Comparison of ENCODE assay signal across 8 mouse cellular contexts in genomic region chr5:123507936-123508723, GRCm38 (mm10). TPM values are rescaled to one million over a fixed set of nuclear protein-coding genes. Genes with fewer than 3 reads are reported as not detected.
DNase-seq lines count a peak whose midpoint lies in the region; ATAC-seq and TF ChIP-seq lines count a peak whose summit lies in the region.

No protein-coding gene starts in this region.

- no peak for TF ChIP-seq CTCF in G1E (IDR thresholded peaks at IDR 0.05; ENCODE audit: low read depth, low read length)
- peak; percentile 50 for TF ChIP-seq CTCF in lung, embryonic 14.5 days (IDR thresholded peaks at IDR 0.05; ENCODE audit: low read depth)

- peak overlapping the region; percentile 77 for H3K9ac ChIP-seq in forebrain, embryonic 13.5 days
- peak overlapping the region; percentile 48 for H3K9ac ChIP-seq in lung, embryonic 14.5 days

- H3K4me2 ChIP-seq in forebrain, embryonic 13.5 days: peak overlapping the region; percentile 86
- H3K4me2 ChIP-seq in lung, embryonic 14.5 days: peak overlapping the region; percentile 89

- peak overlapping the region; percentile 63; the same call in 1 of the 2 replicates for H3K4me3 ChIP-seq in G1E (ENCODE audit: low read depth, low read length)
- H3K4me3 ChIP-seq in forebrain, embryonic 13.5 days: peak overlapping the region; percentile 65
- H3K4me3 ChIP-seq in lung, embryonic 14.5 days (ENCODE audit: low read depth, low read length): peak overlapping the region; percentile 52

- DNase-seq in G1E (ENCODE audit: low spot score): peak; percentile 36
- peak; percentile 76 to 84 for DNase-seq in heart, postnatal 14 days
- DNase-seq in layer of hippocampus, adult 18-20 months (ENCODE audit: low spot score in 2 of 2): peak; percentile 67 to 86
- DNase-seq in lung, embryonic 14.5 days: peak; percentile 96
- peak; percentile 40 for DNase-seq in ovary, postnatal 10 days (ENCODE audit: low spot score)
- DNase-seq in thymus, postnatal 0 days (ENCODE audit: low spot score): peak; percentile 94

- H3K9me3 ChIP-seq in G1E (replicated peaks): no peaks in the 10 kb centered on the region
- H3K9me3 ChIP-seq in forebrain, embryonic 13.5 days (replicated peaks): no peaks in the 10 kb centered on the region
- no peaks in the 10 kb centered on the region for H3K9me3 ChIP-seq in lung, embryonic 14.5 days (ENCODE audit: low read depth, low read length)

- ATAC-seq in G1E (ENCODE audit: extremely low read depth, insufficient number of reproducible peaks, low FRiP score, poor library complexity, severe bottlenecking): peak; percentile 28
- ATAC-seq in cerebellum, adult (ENCODE audit: insufficient number of reproducible peaks, low FRiP score, low TSS enrichment): 0 out of 2 replicates have a peak, but pooled peaks have one; percentile 52
- peak; percentile 92 for ATAC-seq in forebrain, embryonic 13.5 days
- peak; percentile 94 for ATAC-seq in lung, embryonic 14.5 days (ENCODE audit: insufficient read depth)

- intact Hi-C loops in heart, postnatal 14 days (cut with DNase I): loop anchor here (10.0 kb wide), 1 partner anchor 233 kb away; no protein-coding TSS in a partner anchor

- peaks cover 15% of the 10 kb centered on the region for H3K4me1 ChIP-seq in G1E (ENCODE audit: insufficient read depth, low read depth, low read length)
- peaks cover 24% of the 10 kb centered on the region for H3K4me1 ChIP-seq in forebrain, embryonic 13.5 days
- H3K4me1 ChIP-seq in lung, embryonic 14.5 days (ENCODE audit: insufficient read depth): peaks cover 6% of the 10 kb centered on the region; the same call in 1 of the 2 replicates

- H3K27ac ChIP-seq in forebrain, embryonic 13.5 days: no peak overlapping the region; the same call in 1 of the 2 replicates
- H3K27ac ChIP-seq in lung, embryonic 14.5 days (ENCODE audit: low read depth): no peak overlapping the region

- H3K36me3 ChIP-seq in G1E (replicated peaks): peaks cover 26% of the 10 kb centered on the region
- H3K36me3 ChIP-seq in forebrain, embryonic 13.5 days (ENCODE audit: poor library complexity, severe bottlenecking): peaks cover 27% of the 10 kb centered on the region
- H3K36me3 ChIP-seq in lung, embryonic 14.5 days (ENCODE audit: insufficient read depth): peaks cover 14% of the 10 kb centered on the region; the same call in 1 of the 2 replicates

- under 1% methylated on average over 58 of the region's 59 CpGs for WGBS in forebrain, embryonic 13.5 days
- WGBS in lung, embryonic 14.5 days: 1% methylated on average over 59 of the region's 59 CpGs

- H3K27me3 ChIP-seq in G1E (ENCODE audit: insufficient read depth, low read length): peaks cover 31% of the 10 kb centered on the region
- H3K27me3 ChIP-seq in forebrain, embryonic 13.5 days: no peaks in the 10 kb centered on the region
- peaks cover 22% of the 10 kb centered on the region; the same call in 1 of the 2 replicates for H3K27me3 ChIP-seq in lung, embryonic 14.5 days (ENCODE audit: insufficient read depth, low read length)

RNA-seq across cellular contexts. Expression of gene B3gnt4, which starts 2.1 kb away (rescaled TPM):
- total RNA-seq in G1E (2014; fragmentation: Nextera tagmentation) (not detected in 2 replicates), G1E (2017) (0.11 and 0.29 TPM in 2 replicates)
- polyA plus RNA-seq in G1E (2012): not detected in 2 replicates
- 1.7 and 2.0 TPM in 2 replicates for polyA plus RNA-seq in forebrain, embryonic 13.5 days (2015; fragmentation: Nextera tagmentation; extraction: Ambion mirVana)
- total RNA-seq in heart, postnatal 14 days (2021): not detected
- total RNA-seq in layer of hippocampus, adult 18-20 months (2021): under 1 TPM; 0.52 to 0.68 TPM
- 0.16 and 0.39 TPM in 2 replicates for polyA plus RNA-seq in lung, embryonic 14.5 days (2014; fragmentation: Nextera tagmentation; extraction: Ambion mirVana)
- 0.42 and 0.48 TPM in 2 replicates for polyA plus RNA-seq in thymus, postnatal 0 days (2015; fragmentation: Nextera tagmentation; extraction: Ambion mirVana)

RNA-seq across cellular contexts. Expression of gene Diablo, which starts 15.8 kb away (rescaled TPM):
- total RNA-seq in G1E (2014; fragmentation: Nextera tagmentation) (26.0 and 29.6 TPM in 2 replicates), G1E (2017) (47.6 and 51.3 TPM in 2 replicates)
- 4.0 and 6.3 TPM in 2 replicates for polyA plus RNA-seq in G1E (2012)
- 133 and 137 TPM in 2 replicates for polyA plus RNA-seq in forebrain, embryonic 13.5 days (2015; fragmentation: Nextera tagmentation; extraction: Ambion mirVana)
- 10 to 100 TPM; 64.9 to 67.0 TPM for total RNA-seq in heart, postnatal 14 days (2021)
- 10 to 100 TPM; 30.9 to 32.0 TPM for total RNA-seq in layer of hippocampus, adult 18-20 months (2021)
- 108 and 110 TPM in 2 replicates for polyA plus RNA-seq in lung, embryonic 14.5 days (2014; fragmentation: Nextera tagmentation; extraction: Ambion mirVana)
- 131 and 139 TPM in 2 replicates for polyA plus RNA-seq in thymus, postnatal 0 days (2015; fragmentation: Nextera tagmentation; extraction: Ambion mirVana)

RNA-seq across cellular contexts. Expression of gene Gm49027, which starts 17.2 kb away (rescaled TPM):
- total RNA-seq in G1E (2014; fragmentation: Nextera tagmentation) (not detected in 2 replicates), G1E (2017) (0.17 and 0.71 TPM in 2 replicates)
- polyA plus RNA-seq in G1E (2012): 0.20 and 0.50 TPM in 2 replicates
- 0.97 and 1.2 TPM in 2 replicates for polyA plus RNA-seq in forebrain, embryonic 13.5 days (2015; fragmentation: Nextera tagmentation; extraction: Ambion mirVana)
- 1 to 10 TPM in 1 of 2 experiments, not detected in 1; 1.3 TPM for total RNA-seq in heart, postnatal 14 days (2021)
- 1 to 10 TPM; 2.2 to 5.0 TPM for total RNA-seq in layer of hippocampus, adult 18-20 months (2021)
- 0.53 and 0.62 TPM in 2 replicates for polyA plus RNA-seq in lung, embryonic 14.5 days (2014; fragmentation: Nextera tagmentation; extraction: Ambion mirVana)
- polyA plus RNA-seq in thymus, postnatal 0 days (2015; fragmentation: Nextera tagmentation; extraction: Ambion mirVana): 0.21 TPM in 1 of 2 replicates, not detected in the other

RNA-seq across cellular contexts. Expression of gene Il31, which starts 18.8 kb away (rescaled TPM):
- total RNA-seq in G1E (2014; fragmentation: Nextera tagmentation) (not detected in 2 replicates), G1E (2017) (not detected in 2 replicates)
- polyA plus RNA-seq in G1E (2012): not detected in 2 replicates
- polyA plus RNA-seq in forebrain, embryonic 13.5 days (2015; fragmentation: Nextera tagmentation; extraction: Ambion mirVana): not detected in 2 replicates
- not detected for total RNA-seq in heart, postnatal 14 days (2021)
- total RNA-seq in layer of hippocampus, adult 18-20 months (2021): not detected
- not detected in 2 replicates for polyA plus RNA-seq in lung, embryonic 14.5 days (2014; fragmentation: Nextera tagmentation; extraction: Ambion mirVana)
- polyA plus RNA-seq in thymus, postnatal 0 days (2015; fragmentation: Nextera tagmentation; extraction: Ambion mirVana): 0.17 and 0.49 TPM in 2 replicates

RNA-seq across cellular contexts. Expression of gene Lrrc43, which starts 19.0 kb away (rescaled TPM):
- total RNA-seq in G1E (2014; fragmentation: Nextera tagmentation) (not detected in 2 replicates), G1E (2017) (not detected in 2 replicates)
- not detected in 2 replicates for polyA plus RNA-seq in G1E (2012)
- 0.25 and 0.31 TPM in 2 replicates for polyA plus RNA-seq in forebrain, embryonic 13.5 days (2015; fragmentation: Nextera tagmentation; extraction: Ambion mirVana)
- total RNA-seq in heart, postnatal 14 days (2021): under 1 TPM in 1 of 2 experiments, not detected in 1; 0.22 TPM
- under 1 TPM; 0.79 TPM for total RNA-seq in layer of hippocampus, adult 18-20 months (2021)
- not detected in 2 replicates for polyA plus RNA-seq in lung, embryonic 14.5 days (2014; fragmentation: Nextera tagmentation; extraction: Ambion mirVana)
- polyA plus RNA-seq in thymus, postnatal 0 days (2015; fragmentation: Nextera tagmentation; extraction: Ambion mirVana): 0.09 and 0.10 TPM in 2 replicates

Comparison
In these comparisons a context has a peak if more than half of its experiments do, and no peak if none do; other contexts are left out.
1. ATAC-seq: peak in every context shown above with its lines; median percentile 94 in lung, embryonic 14.5 days; 92 in forebrain, embryonic 13.5 days; 52 in cerebellum, adult; 28 in G1E.
2. DNase-seq: peak in every context shown above with its lines; median percentile 96 in lung, embryonic 14.5 days; 94 in thymus, postnatal 0 days; 80 in heart, postnatal 14 days; 76 in layer of hippocampus, adult 18-20 months; 40 in ovary, postnatal 10 days; 36 in G1E.
3. RNA of gene Diablo, which starts 15.8 kb away (polyA plus RNA-seq): 131 to 139 TPM in thymus, postnatal 0 days, 133 to 137 TPM in forebrain, embryonic 13.5 days and 108 to 110 TPM in lung, embryonic 14.5 days; 4.0 to 6.3 TPM in G1E; every median in the first group is over 10 times any median in the second.
4. Peak in every context shown above with its lines, with median percentiles within 50 percentile points of each other: H3K4me3 ChIP-seq.